Mouse (Mus musculus) neural tube, embryonic 14.5 days (tissue): ENCODE measurements at regions not wholly inside any gene's neighbourhood (a gene's known extent, or its start where the extent isn't known, plus 50 kb on each side); places are given as distances from the start of the nearest gene placed in this dataset.
"Not testable (repeated sequence)": the region's sequence is repeated elsewhere in the genome, so short reads cannot be mapped to it uniquely, and the experiment has no call there.

Source experiments
- ATAC-seq: fragments of 200-750 bp; cut with Nextera tagmentation; 2 replicates; pipeline ENCODE4 v1.8.0; 2017; ENCODE audit warnings: low read depth, mild to moderate bottlenecking, moderate TSS enrichment, moderate library complexity
- H3K27ac ChIP-seq: fragments of 300-500 bp; sonication (generic); 2 replicates; pipeline ENCODE4 v1.5.1; 2014; ENCODE audit warnings: low read depth, mild to moderate bottlenecking, control low read depth, low read length, moderate library complexity, mixed read lengths
- H3K27me3 ChIP-seq: fragments of 300-500 bp; sonication (generic); 2 replicates; pipeline ENCODE4 v1.6.1; 2014; ENCODE audit warnings: low read length; ENCODE audit not compliant: control insufficient read depth, insufficient read depth
- H3K36me3 ChIP-seq: fragments of 300-500 bp; sonication (generic); 2 replicates; pipeline ENCODE4 v1.6.1; 2014; ENCODE audit warnings: low read length, mixed read lengths; ENCODE audit not compliant: control insufficient read depth, insufficient read depth
- H3K4me1 ChIP-seq: fragments of 300-500 bp; sonication (generic); 2 replicates; pipeline ENCODE4 v1.6.1; 2014; ENCODE audit warnings: low read length; ENCODE audit not compliant: control insufficient read depth, insufficient read depth
- H3K4me2 ChIP-seq: fragments of 300-500 bp; sonication (generic); 2 replicates; pipeline ENCODE4 v1.6.1; 2014; ENCODE audit warnings: mild to moderate bottlenecking, low read depth, low read length, control low read depth
- H3K4me3 ChIP-seq: fragments of 300-500 bp; sonication (generic); 2 replicates; pipeline ENCODE4 v1.5.1; 2014; ENCODE audit warnings: low read depth, low read length, control low read depth, mixed read lengths
- H3K9ac ChIP-seq: fragments of 300-500 bp; sonication (generic); replicated peaks from 2 replicates; pipeline ENCODE4 v1.6.1; 2014; ENCODE audit warnings: low read depth, mild to moderate bottlenecking, control low read depth, low read length, mixed read lengths
- H3K9me3 ChIP-seq: fragments of 300-500 bp; sonication (generic); 2 replicates; pipeline ENCODE4 v1.6.1; 2016; ENCODE audit warnings: low read length; ENCODE audit not compliant: control insufficient read depth
- WGBS: fragments of 180-500 bp; shearing (Covaris S2); extraction: QIAGEN DNeasy Blood & Tissue Kit; methylation state at CpG from one replicate; pipeline ENCODE4 v1.1.7; 2014; 5-methylcytosine and 5-hydroxymethylcytosine counted together

DNA sequence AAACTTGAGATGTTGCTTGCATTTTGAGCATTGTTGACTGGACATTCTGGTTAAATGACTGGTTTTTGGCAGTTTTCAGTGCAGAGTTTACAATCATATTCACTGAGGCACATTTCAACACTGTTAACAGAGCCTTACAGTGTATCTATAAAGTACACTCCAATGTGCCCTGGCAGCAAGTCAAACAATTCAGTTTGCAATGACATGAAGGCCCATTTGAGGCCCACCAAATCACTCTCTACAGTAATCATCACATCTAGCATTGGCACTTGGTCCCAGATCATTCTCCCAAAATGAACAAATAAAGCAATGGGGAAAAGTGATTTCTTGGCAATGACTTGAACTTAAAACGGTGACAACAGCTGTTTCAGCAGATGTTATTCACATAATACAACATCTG is 1326.3 kb upstream of the Slc7a12 start:
- peak; percentile 65 for ATAC-seq
- Histone ChIP-seq H3K4me2 (no peak overlapping the region), H3K27ac (no peak overlapping the region), H3K36me3 (no peaks in the 10 kb centered on the region), H3K4me3 (no peak overlapping the region), H3K27me3 (no peaks in the 10 kb centered on the region), H3K4me1 (no peaks in the 10 kb centered on the region), H3K9ac (no peak overlapping the region), H3K9me3 (no peaks in the 10 kb centered on the region)
- 59% methylated on average over 1 of the region's 1 CpGs for WGBS

DNA sequence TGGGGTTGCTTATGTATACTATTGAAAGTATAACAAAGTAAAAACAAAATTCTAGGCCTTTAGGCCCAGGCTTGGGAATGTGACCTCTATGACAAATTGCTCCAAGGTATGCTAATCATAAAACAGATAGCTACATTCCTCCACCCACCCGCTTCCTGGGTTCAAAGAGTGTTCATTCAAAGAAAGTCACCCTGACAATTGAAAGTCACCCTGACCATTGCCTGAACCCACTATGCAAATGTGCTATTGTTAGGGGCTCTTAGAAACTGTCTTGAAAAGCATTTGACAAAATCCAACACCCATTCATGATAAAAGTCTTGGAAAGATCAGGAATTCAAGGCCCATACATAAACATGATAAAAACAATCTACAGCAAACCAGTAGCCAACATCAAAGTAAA is 1312.1 kb upstream of the Slc7a12 start:
- not testable (repeated sequence) for ATAC-seq, H3K9ac ChIP-seq, H3K4me2 ChIP-seq, H3K27ac ChIP-seq, H3K4me1 ChIP-seq, H3K27me3 ChIP-seq, H3K4me3 ChIP-seq, H3K36me3 ChIP-seq, H3K9me3 ChIP-seq
- WGBS = 50% methylated on average over 1 of the region's 1 CpGs
